Mouse (Mus musculus): Measurements from ENCODE around the gene Stx18. TPM values are rescaled to one million over a fixed set of nuclear protein-coding genes. Genes with fewer than 3 reads are reported as not detected.

Stx18 gene
- polyA plus RNA-seq, 1 experiment from 2014 or later: 47.6 TPM

DNA sequence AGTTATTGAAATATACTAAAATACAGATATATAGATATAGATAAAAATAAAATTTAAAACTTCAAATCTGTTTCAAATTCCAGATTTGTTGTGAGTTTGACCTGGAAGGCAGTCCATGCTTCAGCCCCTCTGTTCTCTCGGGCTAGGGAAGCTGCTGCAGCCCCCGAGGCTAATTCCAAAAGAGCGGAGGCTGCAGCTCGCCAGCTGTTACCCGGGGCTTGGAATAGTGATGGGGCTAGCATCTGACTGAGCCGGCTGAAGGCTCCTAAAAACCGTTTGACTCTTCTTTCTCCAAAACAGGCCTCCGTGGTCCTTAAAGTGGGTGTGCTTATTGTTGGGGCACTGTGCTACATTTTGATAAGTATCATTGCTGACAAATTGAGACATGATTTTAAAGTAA lies 46.1 kb downstream of the Stx18 start:
- no peaks in the 10 kb centered on the region for H3K27me3 ChIP-seq (ENCODE audit: control insufficient read depth, insufficient read depth, low read length)
- no peak overlapping the region for H3K4me2 ChIP-seq (replicated peaks; ENCODE audit: low read depth, low read length)
- H3K9ac ChIP-seq (replicated peaks; ENCODE audit: low read depth, low read length): no peak overlapping the region
- no peak for ATAC-seq (ENCODE audit: insufficient number of reproducible peaks, insufficient read depth, low FRiP score, low read depth)
- WGBS: 40% methylated on average over 8 of the region's 8 CpGs
- H3K36me3 ChIP-seq (ENCODE audit: control insufficient read depth, insufficient read depth, low read length): no peaks in the 10 kb centered on the region
- H3K4me3 ChIP-seq (ENCODE audit: low read depth, low read length): no peak overlapping the region
- H3K27ac ChIP-seq (ENCODE audit: low read length): no peak overlapping the region
- H3K4me1 ChIP-seq (ENCODE audit: control insufficient read depth, insufficient read depth, low read length): peaks cover 10% of the 10 kb centered on the region; the same call in 1 of the 2 replicates
- no peaks in the 10 kb centered on the region for H3K9me3 ChIP-seq (ENCODE audit: control insufficient read depth, low read depth, low read length)

- Histone ChIP-seq H3K9ac (replicated peaks; ENCODE audit: low read depth, low read length) (no peak overlapping the region), H3K4me1 (ENCODE audit: control insufficient read depth, insufficient read depth, low read length) (peaks cover 10% of the 10 kb centered on the region; the same call in 1 of the 2 replicates), H3K4me3 (ENCODE audit: low read depth, low read length) (no peak overlapping the region), H3K4me2 (replicated peaks; ENCODE audit: low read depth, low read length) (no peak overlapping the region), H3K27ac (ENCODE audit: low read length) (no peak overlapping the region), H3K9me3 (ENCODE audit: control insufficient read depth, low read depth, low read length) (no peaks in the 10 kb centered on the region), H3K36me3 (ENCODE audit: control insufficient read depth, insufficient read depth, low read length) (no peaks in the 10 kb centered on the region), H3K27me3 (ENCODE audit: control insufficient read depth, insufficient read depth, low read length) (no peaks in the 10 kb centered on the region)
- 17% methylated on average over 10 of the region's 10 CpGs for WGBS
- no peak for ATAC-seq (ENCODE audit: insufficient number of reproducible peaks, insufficient read depth, low FRiP score, low read depth)
Measured at GRCm38 (mm10) chr5:38085561-38086392, 47.2 kb downstream of the Stx18 start.

- H3K4me2 ChIP-seq (replicated peaks; ENCODE audit: low read depth, low read length): no peak overlapping the region
- no peak overlapping the region for H3K9ac ChIP-seq (replicated peaks; ENCODE audit: low read depth, low read length)
- H3K9me3 ChIP-seq (ENCODE audit: control insufficient read depth, low read depth, low read length): no peaks in the 10 kb centered on the region
- H3K36me3 ChIP-seq (ENCODE audit: control insufficient read depth, insufficient read depth, low read length): no peaks in the 10 kb centered on the region
- ATAC-seq (ENCODE audit: insufficient number of reproducible peaks, insufficient read depth, low FRiP score, low read depth): no peak
- 85% methylated on average over 3 of the region's 3 CpGs for WGBS
- no peaks in the 10 kb centered on the region for H3K27me3 ChIP-seq (ENCODE audit: control insufficient read depth, insufficient read depth, low read length)
- H3K4me3 ChIP-seq (ENCODE audit: low read depth, low read length): no peak overlapping the region
- no peak overlapping the region for H3K27ac ChIP-seq (ENCODE audit: low read length)
- 0 out of 2 replicates have a peak, but pooled peaks cover 4% of the 10 kb centered on the region for H3K4me1 ChIP-seq (ENCODE audit: control insufficient read depth, insufficient read depth, low read length)
Measured at GRCm38 (mm10) chr5:38090111-38090510, 51.6 kb downstream of the Stx18 start.

DNA sequence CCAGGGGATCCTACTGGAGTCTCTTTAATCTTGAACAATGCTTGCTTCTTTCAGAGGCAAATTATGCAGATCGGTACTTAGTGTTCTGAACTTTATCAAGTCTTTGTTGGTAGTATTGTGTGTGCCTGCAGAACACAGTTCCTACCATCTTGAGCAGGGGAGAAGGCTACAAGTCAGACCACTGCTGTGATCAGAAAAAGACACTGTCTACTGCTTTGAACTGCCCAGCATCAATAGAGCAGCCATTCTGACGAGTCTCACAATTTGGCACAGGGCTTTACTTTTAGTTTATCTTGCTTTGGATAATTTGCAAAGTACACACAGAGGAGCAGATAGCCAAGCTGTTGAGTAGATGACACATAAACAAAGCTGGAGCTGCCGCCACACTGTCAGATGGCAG lies 52.0 kb downstream of the Stx18 start:
- Histone ChIP-seq H3K4me3 (ENCODE audit: low read depth, low read length) (no peak overlapping the region), H3K36me3 (ENCODE audit: control insufficient read depth, insufficient read depth, low read length) (no peaks in the 10 kb centered on the region), H3K27me3 (ENCODE audit: control insufficient read depth, insufficient read depth, low read length) (no peaks in the 10 kb centered on the region), H3K9ac (replicated peaks; ENCODE audit: low read depth, low read length) (no peak overlapping the region), H3K27ac (ENCODE audit: low read length) (no peak overlapping the region), H3K4me1 (ENCODE audit: control insufficient read depth, insufficient read depth, low read length) (0 out of 2 replicates have a peak, but pooled peaks cover 2% of the 10 kb centered on the region), H3K4me2 (replicated peaks; ENCODE audit: low read depth, low read length) (no peak overlapping the region), H3K9me3 (ENCODE audit: control insufficient read depth, low read depth, low read length) (no peaks in the 10 kb centered on the region)
- no peak for ATAC-seq (ENCODE audit: insufficient number of reproducible peaks, insufficient read depth, low FRiP score, low read depth)
- 68% methylated on average over 3 of the region's 3 CpGs for WGBS

- H3K9me3 ChIP-seq (ENCODE audit: control insufficient read depth, low read depth, low read length): no peaks in the 10 kb centered on the region
- no peak overlapping the region for H3K4me3 ChIP-seq (ENCODE audit: low read depth, low read length)
- no peaks in the 10 kb centered on the region for H3K4me1 ChIP-seq (ENCODE audit: control insufficient read depth, insufficient read depth, low read length)
- WGBS: 79% methylated on average over 8 of the region's 8 CpGs
- H3K27me3 ChIP-seq (ENCODE audit: control insufficient read depth, insufficient read depth, low read length): no peaks in the 10 kb centered on the region
- no peak overlapping the region for H3K27ac ChIP-seq (ENCODE audit: low read length)
- H3K9ac ChIP-seq (replicated peaks; ENCODE audit: low read depth, low read length): no peak overlapping the region
- ATAC-seq (ENCODE audit: insufficient number of reproducible peaks, insufficient read depth, low FRiP score, low read depth): no peak
- no peak overlapping the region for H3K4me2 ChIP-seq (replicated peaks; ENCODE audit: low read depth, low read length)
- H3K36me3 ChIP-seq (ENCODE audit: control insufficient read depth, insufficient read depth, low read length): no peaks in the 10 kb centered on the region
Measured at GRCm38 (mm10) chr5:38091046-38091965, 52.8 kb downstream of the Stx18 start.

DNA sequence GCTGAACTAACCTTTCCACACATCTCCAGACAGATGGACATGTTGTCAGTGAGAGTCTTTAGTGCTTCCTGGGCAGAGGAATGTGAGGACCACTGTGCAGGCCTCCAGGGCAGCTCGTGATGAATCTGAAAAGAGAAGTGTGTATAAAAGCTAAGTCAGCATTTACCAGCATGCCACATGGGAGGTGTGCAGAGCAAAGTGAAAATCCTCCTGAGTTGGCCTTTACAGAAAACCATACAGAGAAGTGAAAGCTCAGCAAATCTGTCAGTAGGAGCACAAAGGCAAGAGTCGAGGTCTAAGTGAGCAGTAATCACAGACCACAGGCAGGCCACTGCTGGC lies 53.4 kb downstream of the Stx18 start:
- H3K9me3 ChIP-seq (ENCODE audit: control insufficient read depth, low read depth, low read length): no peaks in the 10 kb centered on the region
- no peaks in the 10 kb centered on the region for H3K4me1 ChIP-seq (ENCODE audit: control insufficient read depth, insufficient read depth, low read length)
- no peaks in the 10 kb centered on the region for H3K36me3 ChIP-seq (ENCODE audit: control insufficient read depth, insufficient read depth, low read length)
- H3K27ac ChIP-seq (ENCODE audit: low read length): no peak overlapping the region
- 69% methylated on average over 2 of the region's 2 CpGs for WGBS
- H3K27me3 ChIP-seq (ENCODE audit: control insufficient read depth, insufficient read depth, low read length): no peaks in the 10 kb centered on the region
- no peak overlapping the region for H3K4me3 ChIP-seq (ENCODE audit: low read depth, low read length)
- ATAC-seq (ENCODE audit: insufficient number of reproducible peaks, insufficient read depth, low FRiP score, low read depth): no peak
- no peak overlapping the region for H3K9ac ChIP-seq (replicated peaks; ENCODE audit: low read depth, low read length)
- no peak overlapping the region for H3K4me2 ChIP-seq (replicated peaks; ENCODE audit: low read depth, low read length)

DNA sequence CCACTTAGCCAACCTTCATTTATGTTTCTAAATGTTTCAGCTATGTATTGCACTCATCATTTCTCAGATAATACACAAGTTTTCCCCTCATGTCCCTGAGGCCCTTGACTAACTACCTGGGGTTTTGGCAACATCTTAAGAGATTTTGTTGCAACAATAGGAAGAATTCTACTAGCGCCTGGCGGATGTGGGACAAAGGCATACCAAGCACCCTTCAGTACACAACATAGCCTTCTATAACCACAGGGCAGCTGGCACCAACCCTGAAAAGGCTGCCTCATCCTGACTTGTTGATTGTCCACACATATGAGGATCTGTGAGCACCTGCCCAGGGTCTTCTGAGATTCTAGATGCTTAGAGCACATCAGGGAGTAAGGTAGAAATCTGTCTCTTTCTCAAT lies 55.8 kb downstream of the Stx18 start:
- no peak overlapping the region for H3K9ac ChIP-seq (replicated peaks; ENCODE audit: low read depth, low read length)
- no peak overlapping the region for H3K4me2 ChIP-seq (replicated peaks; ENCODE audit: low read depth, low read length)
- 91% methylated on average over 2 of the region's 2 CpGs for WGBS
- H3K36me3 ChIP-seq (ENCODE audit: control insufficient read depth, insufficient read depth, low read length): no peaks in the 10 kb centered on the region
- no peak for ATAC-seq (ENCODE audit: insufficient number of reproducible peaks, insufficient read depth, low FRiP score, low read depth)
- H3K4me3 ChIP-seq (ENCODE audit: low read depth, low read length): no peak overlapping the region
- no peaks in the 10 kb centered on the region for H3K27me3 ChIP-seq (ENCODE audit: control insufficient read depth, insufficient read depth, low read length)
- no peaks in the 10 kb centered on the region for H3K4me1 ChIP-seq (ENCODE audit: control insufficient read depth, insufficient read depth, low read length)
- no peaks in the 10 kb centered on the region for H3K9me3 ChIP-seq (ENCODE audit: control insufficient read depth, low read depth, low read length)
- H3K27ac ChIP-seq (ENCODE audit: low read length): no peak overlapping the region

GRCm38 (mm10) chr5:38097501-38098093 lies 59.1 kb downstream of the Stx18 start:
- ATAC-seq (ENCODE audit: insufficient number of reproducible peaks, insufficient read depth, low FRiP score, low read depth): no peak
- Histone ChIP-seq H3K4me2 (replicated peaks; ENCODE audit: low read depth, low read length) (no peak overlapping the region), H3K9me3 (ENCODE audit: control insufficient read depth, low read depth, low read length) (no peaks in the 10 kb centered on the region), H3K36me3 (ENCODE audit: control insufficient read depth, insufficient read depth, low read length) (no peaks in the 10 kb centered on the region), H3K4me1 (ENCODE audit: control insufficient read depth, insufficient read depth, low read length) (no peaks in the 10 kb centered on the region), H3K27me3 (ENCODE audit: control insufficient read depth, insufficient read depth, low read length) (no peaks in the 10 kb centered on the region), H3K27ac (ENCODE audit: low read length) (no peak overlapping the region), H3K4me3 (ENCODE audit: low read depth, low read length) (no peak overlapping the region), H3K9ac (replicated peaks; ENCODE audit: low read depth, low read length) (no peak overlapping the region)
- WGBS: 73% methylated on average over 4 of the region's 4 CpGs

Data from stomach, embryonic 14.5 days (tissue).